Mouse (Mus musculus) liver, embryonic 14.5 days (tissue): ENCODE measurements around the gene Jade1.

Experiments
- CTCF ChIP-seq: IDR thresholded peaks from 2 replicates; pipeline ENCODE4 v1.5.1; 2016; ENCODE audit warnings: antibody characterized with exemption, low read depth, control low read depth
- EP300 ChIP-seq: IDR thresholded peaks from 2 replicates; pipeline ENCODE4 v1.6.1; 2016; ENCODE audit warnings: antibody characterized with exemption, low read depth

GRCm38 (mm10) chr3:41551671-41552070, 3.9 kb upstream of the Jade1 start:
- TF ChIP-seq EP300 (no peak), CTCF (no peak)
